Mouse (Mus musculus): Measurements from ENCODE around the gene Gm21977.
"Not testable (repeated sequence)": the region's sequence is repeated elsewhere in the genome, so short reads cannot be mapped to it uniquely, and the experiment has no call there.

Gene Gm21977

GRCm38 (mm10) chr14:42853377-42853776 is at the start of gene Gm21977:
Gene Gm21977 (minus strand): TSS chr14:42853477.
- DNase-seq (ENCODE audit: low spot score in 2 of 2): not testable (repeated sequence)

Data from right cerebral cortex, postnatal 10 days (tissue).